Mouse (Mus musculus) olfactory bulb, adult 2 months (tissue): ENCODE measurements at regions not wholly inside any gene's neighbourhood (a gene's known extent, or its start where the extent isn't known, plus 50 kb on each side); places are given as distances from the start of the nearest gene placed in this dataset.

Source experiments
- CTCF ChIP-seq: fragments of 200-500 bp; IDR thresholded peaks from 2 replicates; pipeline ENCODE4 v1.5.1; 2012; ENCODE audit warnings: low read depth, mild to moderate bottlenecking, low read length, moderate library complexity; ENCODE audit not compliant: insufficient read depth
- POLR2A ChIP-seq: fragments of 200-500 bp; IDR thresholded peaks from 2 replicates; pipeline ENCODE4 v1.6.1; 2012; ENCODE audit warnings: mild to moderate bottlenecking, low read depth, low read length, moderate library complexity; ENCODE audit not compliant: insufficient read depth

DNA sequence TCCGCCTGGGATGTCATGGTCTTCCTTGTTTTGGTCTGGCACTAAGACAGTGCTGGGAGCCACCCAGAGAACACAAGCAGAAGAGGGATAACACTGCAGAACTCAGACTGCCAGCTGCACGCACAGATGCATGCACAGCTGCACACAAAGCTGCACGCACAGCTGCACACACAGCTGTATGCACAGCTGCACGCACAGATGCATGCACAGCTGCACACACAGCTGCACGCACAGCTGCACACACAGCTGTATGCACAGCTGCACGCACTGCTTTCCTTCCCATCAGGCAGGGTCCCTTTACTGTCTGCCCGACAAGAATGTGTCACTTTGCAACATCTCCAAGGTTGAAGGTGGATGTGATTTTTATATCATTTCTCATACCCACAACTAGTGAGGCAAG is 122.9 kb upstream of the Egln3 start:
- TF ChIP-seq CTCF (no peak), POLR2A (no peak)
